Mouse (Mus musculus) ES-CJ7 (cell line): Measurements from ENCODE around the gene Chrnb2.

Experiments
- DNase-seq: peaks from one replicate; pipeline ENCODE4 v3.0.0; 2011; ENCODE audit warnings: low read depth, low spot score

Chrnb2 gene

DNA sequence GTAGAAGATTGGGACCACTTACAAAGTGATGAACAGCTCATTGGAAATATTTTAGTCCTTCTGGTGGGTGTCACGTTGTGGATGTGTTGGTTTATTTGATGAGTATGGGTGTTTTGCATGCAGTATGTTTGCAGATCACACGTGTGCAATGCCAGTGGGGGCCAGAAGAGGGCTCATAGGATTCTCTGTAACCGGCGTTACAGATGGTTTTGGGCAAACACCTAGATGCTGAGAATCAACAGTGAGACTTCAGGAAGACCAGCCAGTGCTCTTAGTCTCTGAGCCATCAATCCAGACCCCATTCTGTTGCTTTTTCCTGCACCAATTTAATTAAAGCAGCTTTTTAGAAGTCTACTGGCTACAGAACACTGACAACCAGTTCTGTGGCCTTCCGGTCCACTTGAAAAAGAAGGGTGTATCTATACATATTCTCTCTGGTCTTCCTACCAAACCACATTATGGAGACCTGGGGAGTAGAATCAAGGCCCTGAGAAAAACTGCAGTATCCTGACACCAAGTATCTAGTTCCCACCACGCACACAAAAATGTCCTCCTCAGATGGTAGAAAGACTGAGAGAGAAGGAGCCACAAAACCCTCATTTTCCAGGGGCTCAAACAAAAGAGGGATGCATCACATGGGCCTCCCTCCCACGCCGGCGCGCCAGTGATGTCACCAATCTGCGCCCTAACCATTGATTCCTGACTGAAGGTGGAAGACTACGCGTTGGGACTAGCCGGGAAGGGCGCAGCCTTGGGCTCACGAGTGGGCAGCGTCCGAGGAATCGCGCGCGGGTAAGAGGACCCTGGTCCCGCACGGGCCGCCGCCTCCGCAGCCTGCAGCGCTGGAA, 49.8 kb downstream of the Chrnb2 start, which contains the start of gene Adar:
Gene Adar (plus strand): TSS at position 664 of the 848 bp plus-strand sequence.
- DNase-seq: peak; percentile 86

DNA sequence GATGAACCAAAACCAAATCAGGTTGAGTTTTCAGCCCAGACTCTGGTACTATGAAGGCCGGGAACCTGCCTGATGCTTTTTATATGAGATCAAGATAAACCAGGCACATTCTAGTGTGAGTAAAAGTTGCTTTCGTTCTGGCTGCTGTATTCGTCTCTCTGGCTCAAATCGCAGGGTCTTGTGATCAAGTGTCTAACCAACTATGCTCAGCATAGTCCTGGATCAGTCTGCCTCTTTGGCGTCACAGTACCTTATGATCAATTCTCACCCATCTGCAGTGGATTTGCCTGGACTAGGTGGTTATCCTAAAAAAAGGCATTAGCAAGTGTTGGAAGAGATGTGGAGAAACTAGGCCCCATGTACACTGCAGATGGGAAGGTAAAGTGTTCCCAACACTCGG, 60.4 kb downstream of the Chrnb2 start:
- DNase-seq: no peak

DNA sequence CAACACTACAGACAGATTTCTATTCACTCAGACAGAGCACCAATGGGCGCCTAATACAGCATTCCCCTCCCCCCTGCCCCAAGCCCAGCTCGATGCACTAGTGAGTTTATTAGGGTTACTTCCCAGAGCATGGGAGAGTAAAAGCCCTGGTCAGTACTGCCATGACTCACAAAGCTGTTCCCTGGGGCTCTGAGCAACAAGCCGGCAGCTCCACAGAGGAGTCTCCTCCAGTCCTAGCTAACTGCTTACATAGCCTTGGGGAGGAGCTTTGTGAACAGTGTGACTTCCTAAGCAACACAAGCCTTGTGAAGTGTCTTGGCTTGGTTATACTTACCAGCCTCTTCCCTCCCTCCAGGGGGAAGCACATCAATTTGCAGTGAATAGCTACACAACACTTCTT, 60.8 kb downstream of the Chrnb2 start:
- no peak for DNase-seq

DNA sequence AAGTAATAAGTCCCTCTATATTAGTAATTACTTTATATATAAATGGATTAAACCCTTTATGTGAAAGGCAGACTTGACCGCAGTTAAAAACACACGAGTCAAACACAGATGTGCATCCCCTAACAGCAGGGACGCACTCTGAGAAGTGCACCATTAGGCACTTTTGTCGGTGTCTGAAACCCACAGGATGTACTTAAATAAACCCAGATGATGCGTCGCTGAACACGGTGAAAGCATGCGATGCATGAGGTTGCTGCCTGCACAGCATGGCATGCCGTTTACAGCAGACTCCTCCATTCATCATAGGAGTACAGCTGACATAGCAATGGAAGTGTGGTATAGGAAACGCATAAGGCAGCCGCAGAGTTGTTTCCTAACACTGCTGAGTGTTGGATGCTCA, 64.0 kb downstream of the Chrnb2 start:
- no peak for DNase-seq

DNA sequence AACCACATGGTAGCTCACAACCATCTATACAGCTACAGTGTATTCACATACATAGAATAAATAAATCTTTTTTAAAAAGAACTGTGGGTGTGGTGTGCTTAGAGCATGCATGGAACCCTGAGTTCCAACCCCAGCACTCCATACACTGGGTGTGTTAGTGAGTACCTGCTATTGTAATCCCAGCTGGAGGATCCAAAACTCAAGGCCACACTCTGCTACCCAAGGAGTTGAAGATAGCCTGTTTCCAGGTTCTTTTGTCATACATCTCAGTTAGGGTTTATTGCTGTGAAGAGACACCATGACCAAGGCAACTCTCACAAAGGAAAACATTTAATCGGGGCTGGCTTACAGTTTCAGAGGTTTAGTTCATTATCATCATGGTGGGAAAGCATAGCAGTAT, 65.5 kb downstream of the Chrnb2 start:
- DNase-seq: no peak
